In genomic region chr8:94872576-94872975, GRCm38 (mm10) we compare ENCODE assay signal across 11 mouse cellular contexts. TPM values are rescaled to one million over a fixed set of nuclear protein-coding genes. Genes with fewer than 3 reads are reported as not detected.
DNase-seq lines count a peak whose midpoint lies in the region; ATAC-seq and TF ChIP-seq lines count a peak whose summit lies in the region.
"Had no signal": no experiment of that assay in that cellular context is flagged by ENCODE, and none has a peak within 500 bp of the region (broad histone marks: within the 10 kb centered on the region; RNA-seq: fewer than 3 reads in every experiment).

No protein-coding gene starts in this region.

- no peaks in the 10 kb centered on the region for H3K36me3 ChIP-seq in heart, embryonic 16.5 days (ENCODE audit: control insufficient read depth, insufficient read depth)
- H3K36me3 ChIP-seq in heart, adult 2 months (ENCODE audit: control insufficient read depth, insufficient read depth, low read length) = no peaks in the 10 kb centered on the region
- peaks cover 7% of the 10 kb centered on the region for H3K36me3 ChIP-seq in embryonic facial prominence, embryonic 10.5 days (replicated peaks)
- H3K36me3 ChIP-seq in embryonic facial prominence, embryonic 14.5 days (ENCODE audit: control insufficient read depth, insufficient read depth, low read length) = 0 out of 2 replicates have a peak, but pooled peaks cover 3% of the 10 kb centered on the region
- peaks cover 23% of the 10 kb centered on the region for H3K36me3 ChIP-seq in limb, embryonic 10.5 days

- TF ChIP-seq EP300 in heart, adult 2 months (IDR thresholded peaks at IDR 0.05; ENCODE audit: insufficient read depth, low read depth, low read length) = no peak

- no peak for TF ChIP-seq POLR2A in heart, adult 2 months (IDR thresholded peaks at IDR 0.05; ENCODE audit: insufficient read depth, low read depth, low read length)

- intact Hi-C loops in heart, adult 2 months (cut with DNase I) = no loop called here

- H3K27ac ChIP-seq in heart, embryonic 16.5 days (ENCODE audit: low read length) = no peak overlapping the region
- H3K27ac ChIP-seq in heart, adult 2 months = no peak overlapping the region; the same call in 1 of the 2 replicates
- 0 out of 2 replicates have a peak overlapping the region, but pooled peaks have one; percentile 42 for H3K27ac ChIP-seq in embryonic facial prominence, embryonic 10.5 days (replicated peaks)
- no peak overlapping the region for H3K27ac ChIP-seq in embryonic facial prominence, embryonic 14.5 days (replicated peaks; ENCODE audit: low read depth, low read length)
- peak overlapping the region; percentile 84 for H3K27ac ChIP-seq in limb, embryonic 10.5 days
- H3K27ac ChIP-seq: gastrocnemius, adult 2 months had no signal

- no peaks in the 10 kb centered on the region for H3K27me3 ChIP-seq in heart, embryonic 16.5 days (ENCODE audit: control insufficient read depth, insufficient read depth, low read length)
- H3K27me3 ChIP-seq in heart, adult 2 months (ENCODE audit: control insufficient read depth, insufficient read depth, low read length) = no peaks in the 10 kb centered on the region
- peaks cover 55% of the 10 kb centered on the region for H3K27me3 ChIP-seq in embryonic facial prominence, embryonic 10.5 days (replicated peaks; ENCODE audit: low read depth, poor library complexity, severe bottlenecking)
- H3K27me3 ChIP-seq in embryonic facial prominence, embryonic 14.5 days (replicated peaks; ENCODE audit: control insufficient read depth, insufficient read depth, low read length) = peaks cover 7% of the 10 kb centered on the region; the same call in 1 of the 2 replicates
- peaks cover 19% of the 10 kb centered on the region; the same call in 1 of the 2 replicates for H3K27me3 ChIP-seq in limb, embryonic 10.5 days (ENCODE audit: low read depth, poor library complexity, severe bottlenecking)

- H3K4me3 ChIP-seq in heart, embryonic 16.5 days (ENCODE audit: low read length) = no peak overlapping the region
- H3K4me3 ChIP-seq in heart, adult 2 months = no peak overlapping the region
- peak overlapping the region; percentile 25 for H3K4me3 ChIP-seq in embryonic facial prominence, embryonic 10.5 days
- H3K4me3 ChIP-seq in embryonic facial prominence, embryonic 14.5 days (ENCODE audit: low read depth, low read length) = no peak overlapping the region
- peak overlapping the region; percentile 53 for H3K4me3 ChIP-seq in limb, embryonic 10.5 days
- H3K4me3 ChIP-seq: gastrocnemius, adult 2 months had no signal

- DNase-seq in heart, adult 2 months = no peak
- no peak for DNase-seq in embryonic facial prominence, embryonic 10.5 days (ENCODE audit: low spot score)
- DNase-seq in embryonic facial prominence, embryonic 14.5 days (ENCODE audit: low spot score) = no peak
- no peak for DNase-seq in limb, embryonic 10.5 days (ENCODE audit: low spot score)
- no peak for DNase-seq in cerebellum, postnatal 25 days
- DNase-seq in gastrocnemius, adult 8-10 months (ENCODE audit: low spot score in 2 of 2) = no peak
- DNase-seq: adrenal gland, postnatal 36 days; cerebellum, adult 18-20 months; gastrocnemius, adult 2 months; lung, postnatal 10 days had no signal

- 78% methylated on average over 2 of the region's 2 CpGs for WGBS in heart, embryonic 16.5 days
- 72% methylated on average over 2 of the region's 2 CpGs for WGBS in heart, adult 2 months
- 49% methylated on average over 2 of the region's 2 CpGs for WGBS in embryonic facial prominence, embryonic 10.5 days
- 58% methylated on average over 2 of the region's 2 CpGs for WGBS in embryonic facial prominence, embryonic 14.5 days
- 44% methylated on average over 2 of the region's 2 CpGs for WGBS in limb, embryonic 10.5 days

- H3K79me2 ChIP-seq in heart, adult 2 months (replicated peaks; ENCODE audit: control insufficient read depth, insufficient read depth, low read length) = no peaks in the 10 kb centered on the region

- no peaks in the 10 kb centered on the region for H3K9me3 ChIP-seq in heart, embryonic 16.5 days (replicated peaks; ENCODE audit: control insufficient read depth, low read length)
- H3K9me3 ChIP-seq in embryonic facial prominence, embryonic 10.5 days = no peaks in the 10 kb centered on the region
- no peaks in the 10 kb centered on the region for H3K9me3 ChIP-seq in embryonic facial prominence, embryonic 14.5 days (ENCODE audit: control insufficient read depth, low read length)
- no peaks in the 10 kb centered on the region for H3K9me3 ChIP-seq in limb, embryonic 10.5 days (replicated peaks)

- H3K4me1 ChIP-seq in heart, embryonic 16.5 days (ENCODE audit: control insufficient read depth, insufficient read depth, low read length) = peaks cover 60% of the 10 kb centered on the region
- H3K4me1 ChIP-seq in heart, adult 2 months (ENCODE audit: control insufficient read depth, insufficient read depth, low read length) = peaks cover 19% of the 10 kb centered on the region
- peaks cover 80% of the 10 kb centered on the region for H3K4me1 ChIP-seq in embryonic facial prominence, embryonic 10.5 days
- peaks cover 30% of the 10 kb centered on the region for H3K4me1 ChIP-seq in embryonic facial prominence, embryonic 14.5 days (ENCODE audit: control insufficient read depth, insufficient read depth, low read length)
- H3K4me1 ChIP-seq in limb, embryonic 10.5 days = peaks cover 85% of the 10 kb centered on the region

- no peak for TF ChIP-seq CTCF in heart, adult 2 months (IDR thresholded peaks at IDR 0.05)

- no peak overlapping the region for H3K9ac ChIP-seq in heart, embryonic 16.5 days (ENCODE audit: low read length)
- no peak overlapping the region for H3K9ac ChIP-seq in heart, adult 2 months (ENCODE audit: low read depth, low read length)
- H3K9ac ChIP-seq in embryonic facial prominence, embryonic 14.5 days (ENCODE audit: low read depth, low read length) = peak overlapping the region; percentile 30

- ATAC-seq in heart, embryonic 16.5 days (replicated peaks; ENCODE audit: extremely low read depth, insufficient read depth, low FRiP score) = no peak
- ATAC-seq in embryonic facial prominence, embryonic 14.5 days (ENCODE audit: low read depth) = no peak

- peak overlapping the region; percentile 32 for H3K4me2 ChIP-seq in heart, embryonic 16.5 days (ENCODE audit: low read depth, low read length)
- peak overlapping the region; percentile 85 for H3K4me2 ChIP-seq in embryonic facial prominence, embryonic 14.5 days (ENCODE audit: low read depth, low read length)

RNA-seq across cellular contexts. Expression of gene Dok4, which starts 3.6 kb away (rescaled TPM):
- polyA plus RNA-seq in heart, embryonic 16.5 days (2015; fragmentation: Nextera tagmentation; extraction: Ambion mirVana) = 28.9 and 33.7 TPM in 2 replicates
- 10 to 100 TPM; 13.7 to 14.8 TPM for total RNA-seq in heart, adult 2 months (2021)
- 23.0 and 36.2 TPM in 2 replicates for polyA plus RNA-seq in heart, adult 2 months (2012; rRNA removed)
- polyA plus RNA-seq in embryonic facial prominence, embryonic 10.5 days (2016; fragmentation: Nextera tagmentation; extraction: Ambion mirVana) = 16.3 and 16.8 TPM in 2 replicates
- polyA plus RNA-seq in embryonic facial prominence, embryonic 14.5 days (2014; fragmentation: Nextera tagmentation; extraction: Ambion mirVana) = 30.6 and 31.6 TPM in 2 replicates
- 23.4 and 33.1 TPM in 2 replicates for polyA plus RNA-seq in limb, embryonic 10.5 days (2016; fragmentation: Nextera tagmentation; extraction: Ambion mirVana)
- 1 to 10 TPM; 2.5 to 4.7 (median 2.8) TPM for total RNA-seq in gastrocnemius, adult 8-10 months (2022)

RNA-seq across cellular contexts. Expression of gene Polr2c, which starts 15.3 kb away (rescaled TPM):
- polyA plus RNA-seq in heart, embryonic 16.5 days (2015; fragmentation: Nextera tagmentation; extraction: Ambion mirVana) = 123 and 134 TPM in 2 replicates
- total RNA-seq in heart, adult 2 months (2021) = 10 to 100 TPM; 55.9 to 69.5 TPM
- polyA plus RNA-seq in heart, adult 2 months (2012; rRNA removed) = 142 and 198 TPM in 2 replicates
- 180 and 184 TPM in 2 replicates for polyA plus RNA-seq in embryonic facial prominence, embryonic 10.5 days (2016; fragmentation: Nextera tagmentation; extraction: Ambion mirVana)
- 121 and 129 TPM in 2 replicates for polyA plus RNA-seq in embryonic facial prominence, embryonic 14.5 days (2014; fragmentation: Nextera tagmentation; extraction: Ambion mirVana)
- 201 and 208 TPM in 2 replicates for polyA plus RNA-seq in limb, embryonic 10.5 days (2016; fragmentation: Nextera tagmentation; extraction: Ambion mirVana)
- total RNA-seq in gastrocnemius, adult 8-10 months (2022) = 10 to 100 TPM; 52.3 to 61.1 (median 56.1) TPM

RNA-seq across cellular contexts. Expression of gene Ciapin1, which starts 34.4 kb away (rescaled TPM):
- polyA plus RNA-seq in heart, embryonic 16.5 days (2015; fragmentation: Nextera tagmentation; extraction: Ambion mirVana) = 88.2 and 98.8 TPM in 2 replicates
- 10 to 100 TPM; 81.9 to 98.6 TPM for total RNA-seq in heart, adult 2 months (2021)
- polyA plus RNA-seq in heart, adult 2 months (2012; rRNA removed) = 57.2 TPM in 2 replicates
- polyA plus RNA-seq in embryonic facial prominence, embryonic 10.5 days (2016; fragmentation: Nextera tagmentation; extraction: Ambion mirVana) = 193 and 200 TPM in 2 replicates
- 72.2 and 79.5 TPM in 2 replicates for polyA plus RNA-seq in embryonic facial prominence, embryonic 14.5 days (2014; fragmentation: Nextera tagmentation; extraction: Ambion mirVana)
- 195 and 198 TPM in 2 replicates for polyA plus RNA-seq in limb, embryonic 10.5 days (2016; fragmentation: Nextera tagmentation; extraction: Ambion mirVana)
- 10 to 100 TPM; 25.4 to 55.4 (median 29.0) TPM for total RNA-seq in gastrocnemius, adult 8-10 months (2022)

RNA-seq across cellular contexts. Expression of gene Coq9, which starts 34.5 kb away (rescaled TPM):
- polyA plus RNA-seq in heart, embryonic 16.5 days (2015; fragmentation: Nextera tagmentation; extraction: Ambion mirVana) = 194 and 209 TPM in 2 replicates
- total RNA-seq in heart, adult 2 months (2021) = 100 to 1,000 TPM; 545 to 681 TPM
- 823 and 843 TPM in 2 replicates for polyA plus RNA-seq in heart, adult 2 months (2012; rRNA removed)
- polyA plus RNA-seq in embryonic facial prominence, embryonic 10.5 days (2016; fragmentation: Nextera tagmentation; extraction: Ambion mirVana) = 48.1 and 49.6 TPM in 2 replicates
- 73.8 and 77.9 TPM in 2 replicates for polyA plus RNA-seq in embryonic facial prominence, embryonic 14.5 days (2014; fragmentation: Nextera tagmentation; extraction: Ambion mirVana)
- polyA plus RNA-seq in limb, embryonic 10.5 days (2016; fragmentation: Nextera tagmentation; extraction: Ambion mirVana) = 51.2 and 65.5 TPM in 2 replicates
- 100 to 1,000 TPM; 372 to 412 (median 383) TPM for total RNA-seq in gastrocnemius, adult 8-10 months (2022)

RNA-seq across cellular contexts. Expression of gene Ccdc102a, which starts 45.3 kb away (rescaled TPM):
- polyA plus RNA-seq in heart, embryonic 16.5 days (2015; fragmentation: Nextera tagmentation; extraction: Ambion mirVana) = 17.4 and 19.8 TPM in 2 replicates
- total RNA-seq in heart, adult 2 months (2021) = 1 to 10 TPM; 5.0 to 5.7 TPM
- 5.2 and 6.4 TPM in 2 replicates for polyA plus RNA-seq in heart, adult 2 months (2012; rRNA removed)
- 23.0 and 24.1 TPM in 2 replicates for polyA plus RNA-seq in embryonic facial prominence, embryonic 10.5 days (2016; fragmentation: Nextera tagmentation; extraction: Ambion mirVana)
- polyA plus RNA-seq in embryonic facial prominence, embryonic 14.5 days (2014; fragmentation: Nextera tagmentation; extraction: Ambion mirVana) = 38.5 and 49.5 TPM in 2 replicates
- 27.0 and 32.3 TPM in 2 replicates for polyA plus RNA-seq in limb, embryonic 10.5 days (2016; fragmentation: Nextera tagmentation; extraction: Ambion mirVana)
- 1 to 10 TPM; 2.5 to 3.5 (median 3.1) TPM for total RNA-seq in gastrocnemius, adult 8-10 months (2022)

Comparison
In these comparisons a context has a peak if more than half of its experiments do, and no peak if none do; other contexts are left out.
1. H3K27ac ChIP-seq: peak in embryonic facial prominence, embryonic 10.5 days (single experiment) and limb, embryonic 10.5 days (single experiment); none in heart, embryonic 16.5 days (single experiment), heart, adult 2 months (single experiment) and embryonic facial prominence, embryonic 14.5 days (single experiment).
2. H3K4me3 ChIP-seq: peak in embryonic facial prominence, embryonic 10.5 days (single experiment) and limb, embryonic 10.5 days (single experiment); none in heart, embryonic 16.5 days (single experiment), heart, adult 2 months (single experiment) and embryonic facial prominence, embryonic 14.5 days (single experiment).